Mouse (Mus musculus) bone marrow macrophage, adult 2 months (primary cell): ENCODE measurements around the gene Vgll4.

Experiments
- CTCF ChIP-seq: IDR thresholded peaks from 2 replicates; pipeline ENCODE4 v1.5.1; 2012; ENCODE audit warnings: low read depth, mild to moderate bottlenecking, low read length, moderate library complexity
- POLR2A ChIP-seq: IDR thresholded peaks from 2 replicates; pipeline ENCODE4 v1.6.1; 2012; ENCODE audit warnings: mild to moderate bottlenecking, low read depth, low read length, borderline replicate concordance

GRCm38 (mm10) chr6:114861591-114861990 is 108.2 kb downstream of the Vgll4 start:
- no peak for TF ChIP-seq POLR2A
- no peak for TF ChIP-seq CTCF
